Mouse (Mus musculus): Measurements from ENCODE around the gene Fam98c. TPM values are rescaled to one million over a fixed set of nuclear protein-coding genes. Genes with fewer than 3 reads are reported as not detected.

The Fam98c gene
- polyA plus RNA-seq, 1 experiment, result 31.4 TPM

DNA sequence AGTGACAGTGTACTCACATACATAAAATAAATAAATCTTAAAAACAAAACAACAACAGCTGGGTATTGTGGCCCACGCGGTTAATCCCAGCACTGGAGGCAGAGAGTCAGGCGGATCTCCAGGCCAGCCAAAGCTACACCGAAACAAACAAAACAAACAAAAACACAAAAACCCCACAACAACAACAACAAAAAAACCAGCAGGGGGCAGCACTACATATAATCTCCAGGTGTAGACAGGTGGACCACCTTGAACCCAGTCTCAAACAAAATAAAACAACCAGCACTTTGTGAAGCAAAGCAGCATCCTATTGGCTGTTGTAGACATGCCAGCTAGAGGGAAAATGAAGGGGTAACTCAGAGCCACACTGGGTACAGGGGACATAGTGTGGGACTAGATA is 22.1 kb upstream of the Fam98c start:
- H3K27me3 ChIP-seq (replicated peaks; ENCODE audit: control insufficient read depth, insufficient read depth, low read length), result no peaks in the 10 kb centered on the region
- 80% methylated on average over 4 of the region's 4 CpGs for WGBS
- no peak for TF ChIP-seq CTCF (conservative IDR thresholded peaks at IDR 0.05; ENCODE audit: insufficient read depth, insufficient read length, low read depth, low read length)
- no peak for TF ChIP-seq POLR2A (IDR thresholded peaks at IDR 0.05; ENCODE audit: low read depth, low read length)
- H3K4me1 ChIP-seq (ENCODE audit: control insufficient read depth, insufficient read depth, low read length), result peaks cover 10% of the 10 kb centered on the region
- H3K36me3 ChIP-seq (ENCODE audit: control insufficient read depth, insufficient read depth, low read length), result peaks cover 4% of the 10 kb centered on the region
- no peak for DNase-seq
- H3K27ac ChIP-seq (ENCODE audit: insufficient read depth, low read depth, low read length), result no peak overlapping the region
- H3K4me3 ChIP-seq (ENCODE audit: insufficient read depth, low read depth, low read length), result no peak overlapping the region

DNA sequence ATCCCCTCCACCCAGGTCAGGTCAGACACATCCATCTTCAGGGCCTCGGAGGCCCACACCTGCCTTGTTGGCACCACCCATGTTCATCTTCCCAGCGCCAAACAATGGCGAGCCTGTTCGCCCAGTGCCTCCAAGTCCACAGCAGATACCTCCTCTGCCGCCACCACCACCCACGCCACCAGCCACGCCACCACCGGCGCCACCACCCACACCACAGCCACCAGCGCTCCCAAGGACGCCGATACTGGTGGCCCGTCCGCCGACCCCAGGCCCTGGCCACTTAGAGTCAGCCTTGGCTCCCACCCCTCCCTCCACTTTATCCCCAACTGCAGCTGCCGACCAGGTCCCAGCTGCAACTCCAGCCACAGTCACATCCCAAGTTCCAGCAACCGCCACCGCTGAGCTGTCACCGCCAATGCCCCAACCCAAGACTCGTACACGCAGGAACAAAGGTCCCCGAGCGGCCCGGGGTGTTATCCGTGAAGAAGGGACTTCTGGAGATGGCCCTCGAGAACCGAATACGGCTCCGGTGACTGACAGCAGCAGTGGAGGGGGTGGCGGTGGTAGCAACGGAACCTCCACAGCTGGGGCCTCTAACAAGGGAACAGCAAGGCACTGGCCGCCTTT is 16.5 kb upstream of the Fam98c start:
- Histone ChIP-seq H3K4me3 (ENCODE audit: insufficient read depth, low read depth, low read length) (no peak overlapping the region), H3K27me3 (replicated peaks; ENCODE audit: control insufficient read depth, insufficient read depth, low read length) (no peaks in the 10 kb centered on the region), H3K27ac (ENCODE audit: insufficient read depth, low read depth, low read length) (no peak overlapping the region), H3K36me3 (ENCODE audit: control insufficient read depth, insufficient read depth, low read length) (peaks cover 4% of the 10 kb centered on the region), H3K4me1 (ENCODE audit: control insufficient read depth, insufficient read depth, low read length) (peaks cover 10% of the 10 kb centered on the region)
- 69% methylated on average over 32 of the region's 32 CpGs for WGBS
- no peak for DNase-seq
- no peak for TF ChIP-seq POLR2A (IDR thresholded peaks at IDR 0.05; ENCODE audit: low read depth, low read length)
- TF ChIP-seq CTCF (conservative IDR thresholded peaks at IDR 0.05; ENCODE audit: insufficient read depth, insufficient read length, low read depth, low read length), result no peak

DNA sequence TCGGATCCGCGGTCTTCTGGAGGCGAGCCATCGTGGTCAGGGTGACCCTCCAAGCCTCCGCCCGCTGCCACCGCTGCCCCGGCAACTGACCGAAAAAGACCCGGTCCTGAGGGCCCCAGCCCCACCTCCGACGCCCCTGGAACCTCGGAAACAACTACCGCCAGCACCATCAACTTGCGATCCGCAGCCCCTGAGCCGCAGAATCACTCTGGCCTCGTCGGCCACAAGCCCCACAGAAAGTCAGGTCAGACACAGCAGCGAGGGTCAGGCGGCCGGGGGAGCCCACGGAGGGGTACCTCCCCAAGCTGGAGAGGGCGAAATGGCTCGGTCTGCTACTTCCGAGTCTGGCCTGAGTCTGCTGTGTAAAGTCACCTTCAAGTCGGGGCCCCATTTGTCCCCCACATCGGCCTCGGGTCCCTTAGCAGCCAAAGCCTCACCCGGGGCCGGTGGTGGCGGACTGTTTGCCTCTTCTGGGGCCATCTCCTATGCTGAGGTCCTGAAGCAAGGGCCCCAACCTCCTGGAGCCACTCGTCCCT is 15.6 kb upstream of the Fam98c start:
- peaks cover 4% of the 10 kb centered on the region for H3K36me3 ChIP-seq (ENCODE audit: control insufficient read depth, insufficient read depth, low read length)
- WGBS, result 10% methylated on average over 34 of the region's 34 CpGs
- H3K4me1 ChIP-seq (ENCODE audit: control insufficient read depth, insufficient read depth, low read length), result peaks cover 10% of the 10 kb centered on the region
- no peak for DNase-seq
- no peak for TF ChIP-seq POLR2A (IDR thresholded peaks at IDR 0.05; ENCODE audit: low read depth, low read length)
- no peak for TF ChIP-seq CTCF (conservative IDR thresholded peaks at IDR 0.05; ENCODE audit: insufficient read depth, insufficient read length, low read depth, low read length)
- H3K27me3 ChIP-seq (replicated peaks; ENCODE audit: control insufficient read depth, insufficient read depth, low read length), result no peaks in the 10 kb centered on the region
- H3K27ac ChIP-seq (ENCODE audit: insufficient read depth, low read depth, low read length), result no peak overlapping the region
- no peak overlapping the region for H3K4me3 ChIP-seq (ENCODE audit: insufficient read depth, low read depth, low read length)

DNA sequence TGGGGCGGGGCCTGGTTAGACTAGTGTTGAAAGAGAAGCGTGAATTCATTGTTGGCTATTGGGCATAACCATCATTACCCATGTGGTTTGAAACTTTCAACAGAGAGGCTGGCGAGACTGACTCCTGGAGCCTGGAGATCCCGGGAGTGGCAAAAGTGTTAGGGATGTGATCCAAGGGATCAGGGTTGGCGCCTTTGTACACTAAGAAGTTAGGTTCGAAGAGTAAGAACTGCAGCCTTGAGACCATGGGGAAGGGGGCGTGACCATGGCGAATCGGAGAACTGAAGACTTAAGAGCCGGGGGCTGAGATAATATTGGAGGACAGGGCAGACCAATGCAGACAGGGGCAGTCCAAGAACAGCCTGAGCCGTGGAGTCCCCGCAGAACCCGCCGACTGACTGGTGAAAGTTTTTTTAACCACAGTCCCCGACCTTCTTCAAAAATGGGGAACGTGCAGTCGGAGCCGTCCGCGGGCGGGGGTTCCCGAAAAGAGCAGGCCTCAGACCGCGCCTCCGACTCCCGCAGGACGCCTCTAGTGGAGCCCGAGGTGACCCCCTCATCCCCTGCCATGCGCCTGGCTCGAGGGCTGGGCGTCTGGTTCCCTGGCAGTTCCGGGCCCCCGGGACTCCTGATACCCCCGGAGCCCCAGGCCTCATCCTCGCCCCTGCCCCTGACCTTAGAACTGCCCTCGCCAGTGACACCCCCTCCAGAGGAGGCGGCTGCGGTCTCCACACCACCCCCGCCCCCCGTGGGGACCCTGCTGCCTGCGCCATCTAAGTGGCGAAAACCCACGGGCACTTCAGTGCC is 14.9 kb upstream of the Fam98c start:
- no peak for DNase-seq
- Histone ChIP-seq H3K4me3 (ENCODE audit: insufficient read depth, low read depth, low read length) (peak overlapping the region; percentile 64), H3K4me1 (ENCODE audit: control insufficient read depth, insufficient read depth, low read length) (peaks cover 10% of the 10 kb centered on the region), H3K27ac (ENCODE audit: insufficient read depth, low read depth, low read length) (no peak overlapping the region), H3K27me3 (replicated peaks; ENCODE audit: control insufficient read depth, insufficient read depth, low read length) (no peaks in the 10 kb centered on the region), H3K36me3 (ENCODE audit: control insufficient read depth, insufficient read depth, low read length) (peaks cover 3% of the 10 kb centered on the region)
- TF ChIP-seq POLR2A (IDR thresholded peaks at IDR 0.05; ENCODE audit: low read depth, low read length), result no peak
- no peak for TF ChIP-seq CTCF (conservative IDR thresholded peaks at IDR 0.05; ENCODE audit: insufficient read depth, insufficient read length, low read depth, low read length)
- 2% methylated on average over 43 of the region's 43 CpGs for WGBS

DNA sequence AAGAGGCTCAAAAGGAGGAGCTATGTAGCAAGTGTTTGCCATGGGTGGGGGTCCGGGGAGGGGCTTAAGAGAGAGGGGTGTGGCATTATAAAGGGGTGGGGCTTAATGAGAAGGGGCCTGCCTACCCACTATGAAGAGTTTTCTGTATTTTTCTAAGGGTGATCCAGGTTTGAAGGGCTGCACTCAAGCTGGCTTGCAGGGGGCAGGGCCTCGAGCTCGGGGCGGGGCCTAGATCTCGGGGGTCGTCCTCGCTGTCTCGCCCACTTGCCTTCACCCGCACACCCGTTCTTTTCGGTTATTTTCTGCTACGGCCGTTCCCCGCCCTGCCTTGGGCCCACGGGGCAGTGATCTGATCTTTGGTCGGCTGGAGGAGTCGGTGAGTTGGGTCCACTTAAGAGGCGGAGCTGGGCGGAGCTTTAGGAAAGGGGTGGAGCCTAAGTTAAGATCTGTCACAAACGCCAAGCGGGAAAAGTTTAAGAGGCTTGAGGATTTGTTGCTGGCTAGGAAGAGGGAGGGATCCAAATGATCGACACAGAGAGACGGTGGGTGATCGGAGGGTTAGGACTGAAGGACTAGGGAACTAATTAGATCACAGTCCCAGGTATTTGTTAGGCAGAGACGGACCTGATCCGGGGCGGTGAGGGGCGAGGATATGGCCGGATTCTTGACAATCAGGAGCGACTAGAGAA is 14.2 kb upstream of the Fam98c start, which contains the start of the genes Ggn and Spred3:
Gene Ggn (plus strand): TSS at position 145 of the 689 bp plus-strand sequence.
Gene Spred3 (minus strand): TSS at position 346 of the 689 bp plus-strand sequence.
- Histone ChIP-seq H3K4me1 (ENCODE audit: control insufficient read depth, insufficient read depth, low read length) (peaks cover 10% of the 10 kb centered on the region), H3K27me3 (replicated peaks; ENCODE audit: control insufficient read depth, insufficient read depth, low read length) (no peaks in the 10 kb centered on the region), H3K36me3 (ENCODE audit: control insufficient read depth, insufficient read depth, low read length) (peaks cover 2% of the 10 kb centered on the region), H3K4me3 (ENCODE audit: insufficient read depth, low read depth, low read length) (peak within 1 kb of the TSS; percentile 64), H3K27ac (ENCODE audit: insufficient read depth, low read depth, low read length) (peak within 1 kb of the TSS; percentile 44; the same call in 1 of the 2 replicates)
- WGBS, result under 1% methylated on average over 30 of the region's 30 CpGs
- peak; percentile 53 for TF ChIP-seq POLR2A (IDR thresholded peaks at IDR 0.05; ENCODE audit: low read depth, low read length)
- TF ChIP-seq CTCF (conservative IDR thresholded peaks at IDR 0.05; ENCODE audit: insufficient read depth, insufficient read length, low read depth, low read length), result no peak
- DNase-seq, result peak; percentile 93

DNA sequence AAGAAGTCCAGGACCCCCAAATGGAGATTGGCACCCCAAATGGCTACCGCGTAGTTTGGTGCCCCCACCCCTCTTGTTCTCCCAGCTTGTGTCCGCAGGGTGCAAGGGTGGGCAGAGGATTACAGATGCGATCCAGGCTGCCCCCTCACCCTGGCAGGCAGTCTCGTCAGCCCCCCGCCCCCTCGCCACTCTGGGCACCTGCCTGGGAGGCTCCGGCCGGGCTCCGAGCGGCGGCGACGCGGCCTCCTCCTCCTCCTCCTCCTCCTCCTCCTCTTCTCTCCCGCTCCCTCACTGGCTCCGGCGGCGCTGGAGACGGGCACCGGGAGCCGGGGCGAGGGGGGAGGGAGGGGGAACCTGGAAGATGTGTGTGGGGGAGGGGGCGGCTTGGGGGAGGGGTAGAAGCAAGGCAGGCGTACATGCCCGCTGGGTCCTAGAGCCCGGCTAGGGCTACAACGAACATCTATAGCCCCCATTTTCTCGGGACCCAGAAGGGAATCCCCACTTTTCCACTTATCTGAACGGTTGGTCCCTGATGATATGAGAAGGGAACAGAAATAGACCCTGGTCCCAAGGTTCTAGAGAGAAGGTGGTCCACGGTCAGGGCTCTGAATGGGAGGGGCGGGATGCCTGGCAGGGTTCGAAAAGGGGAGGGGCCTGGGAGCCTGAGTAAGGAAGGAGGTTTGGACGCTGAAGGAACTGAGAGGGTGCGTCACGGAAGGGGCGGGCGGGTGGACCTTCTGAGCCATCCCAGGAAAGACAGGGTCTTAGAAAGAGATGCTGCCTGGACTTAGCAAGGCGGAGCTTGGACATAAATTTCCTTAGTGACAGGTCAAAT is 13.4 kb upstream of the Fam98c start:
- H3K27ac ChIP-seq (ENCODE audit: insufficient read depth, low read depth, low read length), result no peak overlapping the region
- H3K27me3 ChIP-seq (replicated peaks; ENCODE audit: control insufficient read depth, insufficient read depth, low read length), result no peaks in the 10 kb centered on the region
- peak overlapping the region; percentile 64 for H3K4me3 ChIP-seq (ENCODE audit: insufficient read depth, low read depth, low read length)
- TF ChIP-seq CTCF (conservative IDR thresholded peaks at IDR 0.05; ENCODE audit: insufficient read depth, insufficient read length, low read depth, low read length) (no peak), POLR2A (IDR thresholded peaks at IDR 0.05; ENCODE audit: low read depth, low read length) (no peak)
- H3K4me1 ChIP-seq (ENCODE audit: control insufficient read depth, insufficient read depth, low read length), result peaks cover 10% of the 10 kb centered on the region
- peak; percentile 80 for DNase-seq
- peaks cover 2% of the 10 kb centered on the region for H3K36me3 ChIP-seq (ENCODE audit: control insufficient read depth, insufficient read depth, low read length)
- WGBS, result under 1% methylated on average over 29 of the region's 39 CpGs

Measured in kidney, adult 2 months (tissue).